Mouse (Mus musculus) intestine, postnatal 0 days (tissue): ENCODE measurements at regions not wholly inside any gene's neighbourhood (a gene's known extent, or its start where the extent isn't known, plus 50 kb on each side); places are given as distances from the start of the nearest gene placed in this dataset.

ENCODE experiments used
- ATAC-seq: fragments of 200-750 bp; cut with Nextera tagmentation; 2 replicates; pipeline ENCODE4 v1.8.0; 2017; ENCODE audit warnings: mild to moderate bottlenecking, moderate TSS enrichment, moderate library complexity
- H3K27ac ChIP-seq: fragments of 300-500 bp; sonication (generic); 2 replicates; pipeline ENCODE4 v1.5.1; 2014; ENCODE audit warnings: mild to moderate bottlenecking, low read depth, low read length, moderate library complexity
- H3K27me3 ChIP-seq: fragments of 300-500 bp; sonication (generic); replicated peaks from 2 replicates; pipeline ENCODE4 v1.6.1; 2014; ENCODE audit warnings: low read length, mixed read lengths; ENCODE audit not compliant: control insufficient read depth, insufficient read depth
- H3K36me3 ChIP-seq: fragments of 300-500 bp; sonication (generic); 2 replicates; pipeline ENCODE4 v1.6.1; 2014; ENCODE audit warnings: mild to moderate bottlenecking, moderate library complexity; ENCODE audit not compliant: control insufficient read depth, insufficient read depth
- H3K4me1 ChIP-seq: fragments of 300-500 bp; sonication (generic); replicated peaks from 2 replicates; pipeline ENCODE4 v1.6.1; 2014; ENCODE audit warnings: antibody characterized with exemption, low read length, mixed read lengths; ENCODE audit not compliant: control insufficient read depth, insufficient read depth
- H3K4me2 ChIP-seq: fragments of 300-500 bp; sonication (generic); replicated peaks from 2 replicates; pipeline ENCODE4 v1.6.1; 2014; ENCODE audit warnings: low read depth, mild to moderate bottlenecking, moderate library complexity
- H3K4me3 ChIP-seq: fragments of 300-500 bp; sonication (generic); 2 replicates; pipeline ENCODE4 v1.5.1; 2014; ENCODE audit warnings: low read depth, low read length
- H3K9ac ChIP-seq: fragments of 300-500 bp; sonication (generic); 2 replicates; pipeline ENCODE4 v1.6.1; 2014; ENCODE audit warnings: mild to moderate bottlenecking, low read depth, low read length
- H3K9me3 ChIP-seq: fragments of 300-500 bp; sonication (generic); 2 replicates; pipeline ENCODE4 v1.6.1; 2016; ENCODE audit warnings: mixed run types; ENCODE audit not compliant: control insufficient read depth
- CTCF ChIP-seq: sonication (generic); IDR thresholded peaks from 2 replicates; pipeline ENCODE4 v1.5.1; 2016; ENCODE audit warnings: low read depth, mild to moderate bottlenecking, control low read depth, antibody characterized with exemption, moderate library complexity
- WGBS: fragments of 180-500 bp; shearing (Covaris S2); extraction: QIAGEN DNeasy Blood & Tissue Kit; methylation state at CpG from one replicate; pipeline ENCODE4 v1.1.7; 2014; 5-methylcytosine and 5-hydroxymethylcytosine counted together

DNA sequence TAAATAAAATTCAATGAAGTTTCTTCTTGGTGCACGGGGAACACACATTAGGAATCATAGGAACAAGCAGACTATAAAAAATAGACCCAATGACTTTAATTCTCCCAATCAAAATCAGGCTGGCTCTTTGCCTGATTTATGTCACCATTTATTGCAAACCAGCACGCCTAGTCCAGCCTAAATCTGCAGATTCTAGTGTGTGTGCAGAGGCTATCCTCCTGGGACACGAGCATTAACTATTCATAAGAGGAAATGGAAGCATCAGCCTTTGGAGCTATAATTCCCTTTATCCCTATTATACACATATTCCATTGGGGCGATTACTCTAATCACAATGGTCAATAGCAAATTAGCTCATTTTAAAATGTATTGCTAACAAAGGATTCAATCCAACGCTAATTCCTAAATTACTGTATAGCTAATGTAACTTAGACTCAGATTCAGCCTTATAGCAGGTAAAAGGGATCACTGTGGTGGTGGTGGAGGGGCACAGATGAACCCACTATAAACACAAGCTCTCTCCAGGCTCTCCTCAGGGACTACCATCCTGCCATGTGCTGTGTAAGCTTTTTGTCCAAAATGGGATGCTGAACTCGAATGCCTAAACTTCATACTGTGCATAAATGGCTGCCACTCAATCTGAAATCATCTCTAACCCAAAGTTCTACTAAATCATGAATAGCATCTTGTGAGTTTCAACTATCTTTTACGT, 130.7 kb upstream of the Tmtc1 start:
- Histone ChIP-seq H3K4me3 (no peak overlapping the region), H3K9me3 (no peaks in the 10 kb centered on the region), H3K9ac (no peak overlapping the region), H3K36me3 (no peaks in the 10 kb centered on the region), H3K27me3 (no peaks in the 10 kb centered on the region), H3K4me2 (no peak overlapping the region), H3K27ac (no peak overlapping the region), H3K4me1 (no peaks in the 10 kb centered on the region)
- 79% methylated on average over 7 of the region's 7 CpGs for WGBS
- ATAC-seq: no peak
- no peak for TF ChIP-seq CTCF

DNA sequence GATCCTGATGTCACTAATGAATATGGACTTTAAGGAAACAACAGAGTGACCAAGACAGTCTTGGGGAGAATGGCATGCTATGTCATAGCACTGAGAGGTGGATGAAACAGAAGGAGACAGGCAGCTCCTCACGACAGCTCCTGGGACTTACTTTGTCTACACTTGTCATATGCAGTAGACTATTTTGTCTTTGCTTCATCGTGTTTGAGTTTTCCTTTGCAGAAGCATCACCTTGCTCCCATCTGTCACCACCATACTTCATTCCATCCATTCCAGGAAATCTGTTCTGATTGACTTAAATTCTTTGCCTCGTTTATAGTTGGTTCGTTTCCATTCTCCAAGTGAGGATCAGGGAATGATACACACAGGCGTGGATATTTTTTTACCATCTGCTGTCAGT, 128.0 kb upstream of the Tmtc1 start:
- Histone ChIP-seq H3K4me3 (no peak overlapping the region), H3K4me2 (no peak overlapping the region), H3K27me3 (no peaks in the 10 kb centered on the region), H3K4me1 (no peaks in the 10 kb centered on the region), H3K9ac (no peak overlapping the region), H3K36me3 (no peaks in the 10 kb centered on the region), H3K27ac (no peak overlapping the region), H3K9me3 (no peaks in the 10 kb centered on the region)
- WGBS: 72% methylated on average over 5 of the region's 5 CpGs
- no peak for TF ChIP-seq CTCF
- no peak for ATAC-seq

- no peak for ATAC-seq
- no peak overlapping the region for H3K4me2 ChIP-seq
- WGBS: 51% methylated on average over 3 of the region's 3 CpGs
- H3K4me1 ChIP-seq: no peaks in the 10 kb centered on the region
- H3K4me3 ChIP-seq: no peak overlapping the region
- no peak for TF ChIP-seq CTCF
- H3K27ac ChIP-seq: no peak overlapping the region
- H3K9me3 ChIP-seq: no peaks in the 10 kb centered on the region
- no peaks in the 10 kb centered on the region for H3K36me3 ChIP-seq
- H3K9ac ChIP-seq: no peak overlapping the region
- H3K27me3 ChIP-seq: no peaks in the 10 kb centered on the region
Measured at GRCm38 (mm10) chr6:148571651-148572050, 127.5 kb upstream of the Tmtc1 start.

- Histone ChIP-seq H3K9me3 (no peaks in the 10 kb centered on the region), H3K27ac (no peak overlapping the region), H3K27me3 (no peaks in the 10 kb centered on the region), H3K36me3 (no peaks in the 10 kb centered on the region), H3K4me2 (no peak overlapping the region), H3K4me3 (no peak overlapping the region), H3K9ac (no peak overlapping the region), H3K4me1 (no peaks in the 10 kb centered on the region)
- ATAC-seq: no peak
- no peak for TF ChIP-seq CTCF
- WGBS: 93% methylated on average over 2 of the region's 2 CpGs
Measured at GRCm38 (mm10) chr6:148564146-148564545, 120.0 kb upstream of the Tmtc1 start.

GRCm38 (mm10) chr6:148562206-148562708, 118.1 kb upstream of the Tmtc1 start:
- no peak for TF ChIP-seq CTCF
- no peaks in the 10 kb centered on the region for H3K9me3 ChIP-seq
- H3K9ac ChIP-seq: no peak overlapping the region
- ATAC-seq: no peak
- H3K27me3 ChIP-seq: no peaks in the 10 kb centered on the region
- H3K4me1 ChIP-seq: no peaks in the 10 kb centered on the region
- no peak overlapping the region for H3K4me3 ChIP-seq
- no peak overlapping the region for H3K4me2 ChIP-seq
- 37% methylated on average over 2 of the region's 2 CpGs for WGBS
- H3K36me3 ChIP-seq: no peaks in the 10 kb centered on the region
- H3K27ac ChIP-seq: no peak overlapping the region

DNA sequence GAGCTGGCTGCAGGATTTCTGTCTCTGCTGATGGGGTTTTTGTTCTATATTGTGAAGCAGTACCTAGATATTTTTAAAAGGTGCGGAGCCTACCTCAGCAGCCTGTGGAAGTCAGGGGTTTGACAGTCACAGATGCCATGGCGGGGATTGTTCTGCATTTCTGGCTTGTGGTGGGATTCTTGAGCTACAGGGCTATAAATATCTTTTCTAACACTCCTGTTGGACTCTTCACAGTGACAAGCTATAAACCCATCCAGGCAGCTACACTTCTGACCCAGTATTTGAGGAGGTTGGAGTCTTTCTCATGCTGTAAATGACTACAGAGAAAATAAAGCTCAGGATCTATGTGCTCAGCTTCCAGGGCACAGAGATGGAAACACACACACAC, 112.3 kb upstream of the Tmtc1 start:
- H3K4me3 ChIP-seq: no peak overlapping the region
- no peak overlapping the region for H3K4me2 ChIP-seq
- H3K4me1 ChIP-seq: no peaks in the 10 kb centered on the region
- no peak for ATAC-seq
- no peak overlapping the region for H3K27ac ChIP-seq
- 58% methylated on average over 2 of the region's 2 CpGs for WGBS
- H3K27me3 ChIP-seq: no peaks in the 10 kb centered on the region
- TF ChIP-seq CTCF: no peak
- H3K9me3 ChIP-seq: no peaks in the 10 kb centered on the region
- H3K36me3 ChIP-seq: no peaks in the 10 kb centered on the region
- H3K9ac ChIP-seq: no peak overlapping the region
